Mouse (Mus musculus): ENCODE data around the gene Ntrk2. TPM values are rescaled to one million over a fixed set of nuclear protein-coding genes. Genes with fewer than 3 reads are reported as not detected.

Gene Ntrk2
- polyA plus RNA-seq, 1 experiment: 0.81 TPM

DNA sequence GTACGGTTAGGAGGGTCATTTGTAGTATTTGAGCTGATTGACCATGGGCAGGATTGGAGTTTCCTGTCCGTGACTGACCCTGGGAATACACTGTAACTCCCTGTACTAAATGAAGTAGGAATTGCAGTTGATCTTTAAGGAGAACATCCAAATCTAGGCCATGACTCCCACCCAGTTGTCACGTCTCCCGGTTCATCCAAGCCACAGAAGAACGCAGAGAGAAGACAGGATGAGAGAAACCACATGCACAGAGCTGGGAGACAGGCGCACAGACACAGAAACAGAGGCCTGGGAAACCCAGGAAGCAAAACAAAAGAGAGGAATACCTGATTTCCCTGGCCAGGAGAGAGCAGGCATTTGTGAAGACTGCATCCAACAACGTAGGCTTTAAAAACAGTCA, 117.1 kb downstream of the Ntrk2 start:
- no peak overlapping the region for H3K4me3 ChIP-seq (ENCODE audit: low read depth, low read length)
- 84% methylated on average over 7 of the region's 7 CpGs for WGBS
- H3K27me3 ChIP-seq (ENCODE audit: control insufficient read depth, insufficient read depth, low read length): no peaks in the 10 kb centered on the region
- TF ChIP-seq POLR2A (IDR thresholded peaks at IDR 0.05; ENCODE audit: low read depth, low read length) (no peak), CTCF (IDR thresholded peaks at IDR 0.05; ENCODE audit: extremely low read depth, insufficient read length, insufficient replicate concordance, low read depth, low read length) (no peak)
- H3K4me1 ChIP-seq (ENCODE audit: control insufficient read depth, insufficient read depth, insufficient read length, low read length): peaks cover 3% of the 10 kb centered on the region; the same call in 1 of the 2 replicates
- no peak overlapping the region for H3K27ac ChIP-seq (ENCODE audit: insufficient read depth, low read depth, low read length)
- H3K36me3 ChIP-seq (ENCODE audit: control insufficient read depth, insufficient read depth, low read length): no peaks in the 10 kb centered on the region

GRCm38 (mm10) chr13:58924486-58924885, 118.1 kb downstream of the Ntrk2 start:
- Histone ChIP-seq H3K27ac (ENCODE audit: insufficient read depth, low read depth, low read length) (no peak overlapping the region), H3K4me3 (ENCODE audit: low read depth, low read length) (no peak overlapping the region), H3K27me3 (ENCODE audit: control insufficient read depth, insufficient read depth, low read length) (no peaks in the 10 kb centered on the region), H3K4me1 (ENCODE audit: control insufficient read depth, insufficient read depth, insufficient read length, low read length) (peaks cover 3% of the 10 kb centered on the region; the same call in 1 of the 2 replicates), H3K36me3 (ENCODE audit: control insufficient read depth, insufficient read depth, low read length) (no peaks in the 10 kb centered on the region)
- TF ChIP-seq POLR2A (IDR thresholded peaks at IDR 0.05; ENCODE audit: low read depth, low read length) (no peak), CTCF (IDR thresholded peaks at IDR 0.05; ENCODE audit: extremely low read depth, insufficient read length, insufficient replicate concordance, low read depth, low read length) (no peak)
- WGBS: 55% methylated on average over 3 of the region's 3 CpGs

GRCm38 (mm10) chr13:58927186-58927585, 120.8 kb downstream of the Ntrk2 start:
- 94% methylated on average over 3 of the region's 3 CpGs for WGBS
- TF ChIP-seq POLR2A (IDR thresholded peaks at IDR 0.05; ENCODE audit: low read depth, low read length) (no peak), CTCF (IDR thresholded peaks at IDR 0.05; ENCODE audit: extremely low read depth, insufficient read length, insufficient replicate concordance, low read depth, low read length) (no peak)

DNA sequence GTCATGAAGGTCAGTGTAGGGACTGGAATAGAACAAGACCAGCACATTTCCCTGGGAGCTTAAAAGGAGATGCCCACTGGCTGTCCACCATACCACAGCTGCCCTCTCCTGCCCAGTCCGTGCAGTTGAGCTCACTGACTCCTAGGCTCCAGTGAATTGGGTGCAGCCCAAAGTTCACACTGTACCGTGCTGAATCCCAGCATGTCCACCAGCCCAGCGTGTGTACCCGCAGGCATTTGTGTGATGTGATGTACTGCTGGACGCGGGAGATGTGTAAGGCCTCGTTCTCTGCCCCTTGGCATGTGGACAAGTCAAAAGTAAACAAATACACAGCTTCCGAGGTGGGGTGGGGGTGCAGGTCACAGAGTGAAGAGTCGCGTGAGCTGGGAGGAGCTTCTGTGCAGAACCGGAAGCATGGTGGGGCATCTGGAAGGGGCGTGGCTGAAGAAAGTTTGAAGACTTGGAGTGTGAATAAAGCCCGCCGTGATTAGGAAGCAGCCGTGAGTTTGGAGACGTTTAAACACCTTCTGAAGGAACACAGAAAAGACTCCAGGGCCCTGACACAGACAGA, 121.4 kb downstream of the Ntrk2 start:
- Histone ChIP-seq H3K4me3 (ENCODE audit: low read depth, low read length) (peak overlapping the region; percentile 53), H3K36me3 (ENCODE audit: control insufficient read depth, insufficient read depth, low read length) (no peaks in the 10 kb centered on the region), H3K27ac (ENCODE audit: insufficient read depth, low read depth, low read length) (no peak overlapping the region), H3K4me1 (ENCODE audit: control insufficient read depth, insufficient read depth, insufficient read length, low read length) (peaks cover 3% of the 10 kb centered on the region; the same call in 1 of the 2 replicates), H3K27me3 (ENCODE audit: control insufficient read depth, insufficient read depth, low read length) (no peaks in the 10 kb centered on the region)
- 46% methylated on average over 16 of the region's 16 CpGs for WGBS
- TF ChIP-seq CTCF (IDR thresholded peaks at IDR 0.05; ENCODE audit: extremely low read depth, insufficient read length, insufficient replicate concordance, low read depth, low read length) (no peak), POLR2A (IDR thresholded peaks at IDR 0.05; ENCODE audit: low read depth, low read length) (no peak)

More at GRCm38 (mm10) chr13:58927186-58927585, 120.8 kb downstream of the Ntrk2 start:
- no peaks in the 10 kb centered on the region for H3K27me3 ChIP-seq (ENCODE audit: control insufficient read depth, insufficient read depth, low read length)
- no peak overlapping the region for H3K4me3 ChIP-seq (ENCODE audit: low read depth, low read length)
- no peaks in the 10 kb centered on the region for H3K36me3 ChIP-seq (ENCODE audit: control insufficient read depth, insufficient read depth, low read length)
- peaks cover 3% of the 10 kb centered on the region; the same call in 1 of the 2 replicates for H3K4me1 ChIP-seq (ENCODE audit: control insufficient read depth, insufficient read depth, insufficient read length, low read length)
- H3K27ac ChIP-seq (ENCODE audit: insufficient read depth, low read depth, low read length): no peak overlapping the region

DNA sequence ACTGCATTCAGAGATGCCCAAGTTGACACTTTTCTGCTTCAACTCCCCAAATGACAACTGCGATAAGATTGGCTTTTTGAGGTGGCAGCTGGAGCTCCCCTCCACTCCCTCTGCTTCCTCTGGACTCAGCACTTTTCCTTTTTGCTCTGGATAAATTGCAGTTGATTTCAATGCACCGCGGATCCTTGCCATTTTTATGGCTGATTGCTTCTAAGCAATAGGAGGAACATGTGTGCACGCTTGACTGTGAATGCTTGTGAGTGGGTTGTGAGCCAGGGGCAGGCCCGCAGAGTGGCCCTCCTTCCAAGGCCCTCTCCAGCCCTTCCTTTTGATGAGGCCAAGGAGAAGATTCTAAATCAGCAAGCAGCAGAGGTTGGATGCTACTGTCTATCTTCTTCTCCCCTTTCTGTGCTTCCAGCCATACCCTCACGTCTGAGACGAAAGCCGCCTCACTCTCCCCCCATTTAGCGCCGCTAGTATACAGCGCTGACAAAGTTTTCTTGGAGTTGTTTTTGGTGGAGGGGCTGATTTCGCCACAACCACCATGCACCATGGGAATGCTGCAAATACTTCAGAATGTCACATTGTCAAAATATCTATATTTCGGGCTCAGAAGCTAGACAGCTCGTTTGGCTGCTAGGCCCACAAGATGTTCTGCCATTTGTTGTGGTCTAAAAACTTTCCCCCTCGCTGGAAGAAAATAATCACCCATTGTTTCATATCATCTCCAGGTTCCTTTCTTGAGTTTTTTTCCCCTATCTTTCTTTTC, 122.5 kb downstream of the Ntrk2 start:
- no peak overlapping the region for H3K4me3 ChIP-seq (ENCODE audit: low read depth, low read length)
- 88% methylated on average over 15 of the region's 15 CpGs for WGBS
- H3K36me3 ChIP-seq (ENCODE audit: control insufficient read depth, insufficient read depth, low read length): no peaks in the 10 kb centered on the region
- H3K4me1 ChIP-seq (ENCODE audit: control insufficient read depth, insufficient read depth, insufficient read length, low read length): peaks cover 3% of the 10 kb centered on the region; the same call in 1 of the 2 replicates
- H3K27ac ChIP-seq (ENCODE audit: insufficient read depth, low read depth, low read length): no peak overlapping the region
- TF ChIP-seq CTCF (IDR thresholded peaks at IDR 0.05; ENCODE audit: extremely low read depth, insufficient read length, insufficient replicate concordance, low read depth, low read length) (no peak), POLR2A (IDR thresholded peaks at IDR 0.05; ENCODE audit: low read depth, low read length) (no peak)
- no peaks in the 10 kb centered on the region for H3K27me3 ChIP-seq (ENCODE audit: control insufficient read depth, insufficient read depth, low read length)

DNA sequence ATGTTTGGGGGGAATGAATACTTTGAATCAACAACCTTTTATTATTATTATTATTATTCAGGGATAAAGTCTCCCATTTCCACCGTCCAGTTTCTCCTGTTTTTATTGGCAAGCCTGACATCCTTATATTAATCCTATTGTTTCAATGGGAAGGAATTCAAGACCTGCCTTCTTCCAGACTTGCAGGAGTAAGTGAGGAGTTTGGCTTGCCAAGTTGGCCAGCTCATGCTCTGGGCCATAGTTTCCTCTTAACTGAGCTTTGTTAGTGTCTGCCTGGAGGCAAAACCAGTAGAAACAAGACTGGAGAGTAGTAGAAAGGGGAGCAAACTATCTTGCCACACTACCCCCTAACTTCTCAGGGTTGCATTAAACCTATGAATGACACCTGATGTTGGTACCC, 123.8 kb downstream of the Ntrk2 start:
- no peak overlapping the region for H3K27ac ChIP-seq (ENCODE audit: insufficient read depth, low read depth, low read length)
- no peak overlapping the region for H3K4me3 ChIP-seq (ENCODE audit: low read depth, low read length)
- TF ChIP-seq POLR2A (IDR thresholded peaks at IDR 0.05; ENCODE audit: low read depth, low read length) (no peak), CTCF (IDR thresholded peaks at IDR 0.05; ENCODE audit: extremely low read depth, insufficient read length, insufficient replicate concordance, low read depth, low read length) (no peak)
- H3K4me1 ChIP-seq (ENCODE audit: control insufficient read depth, insufficient read depth, insufficient read length, low read length): peaks cover 3% of the 10 kb centered on the region; the same call in 1 of the 2 replicates
- no peaks in the 10 kb centered on the region for H3K36me3 ChIP-seq (ENCODE audit: control insufficient read depth, insufficient read depth, low read length)
- 44% methylated on average over 1 of the region's 1 CpGs for WGBS
- H3K27me3 ChIP-seq (ENCODE audit: control insufficient read depth, insufficient read depth, low read length): no peaks in the 10 kb centered on the region

DNA sequence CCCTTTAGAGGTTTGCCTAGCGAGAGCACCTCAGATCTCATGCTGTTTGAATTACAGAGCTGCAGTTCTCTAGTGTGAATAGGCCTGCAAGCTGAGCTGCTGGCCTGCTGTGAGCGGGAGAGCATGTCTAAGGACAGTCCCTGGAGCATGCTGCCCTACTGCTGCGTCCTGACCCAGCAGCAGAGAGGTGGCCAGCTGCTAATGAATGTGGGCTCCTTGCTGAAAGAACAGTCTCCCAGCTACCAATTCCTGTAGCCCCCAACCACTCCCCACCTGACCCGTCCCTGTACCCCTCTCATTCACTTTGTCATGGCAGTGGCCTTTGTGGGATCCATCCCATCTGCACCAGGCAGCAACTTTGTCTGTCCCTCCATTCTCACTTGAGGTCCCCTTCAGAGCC, 126.8 kb downstream of the Ntrk2 start:
- no peaks in the 10 kb centered on the region for H3K4me1 ChIP-seq (ENCODE audit: control insufficient read depth, insufficient read depth, insufficient read length, low read length)
- no peaks in the 10 kb centered on the region for H3K36me3 ChIP-seq (ENCODE audit: control insufficient read depth, insufficient read depth, low read length)
- TF ChIP-seq POLR2A (IDR thresholded peaks at IDR 0.05; ENCODE audit: low read depth, low read length) (no peak), CTCF (IDR thresholded peaks at IDR 0.05; ENCODE audit: extremely low read depth, insufficient read length, insufficient replicate concordance, low read depth, low read length) (no peak)
- H3K27me3 ChIP-seq (ENCODE audit: control insufficient read depth, insufficient read depth, low read length): no peaks in the 10 kb centered on the region
- no peak overlapping the region for H3K27ac ChIP-seq (ENCODE audit: insufficient read depth, low read depth, low read length)
- H3K4me3 ChIP-seq (ENCODE audit: low read depth, low read length): no peak overlapping the region
- 92% methylated on average over 4 of the region's 4 CpGs for WGBS
